Mouse (Mus musculus) left cerebral cortex, postnatal 25 days (tissue): ENCODE measurements around the gene Ceacam1. TPM values are rescaled to one million over a fixed set of nuclear protein-coding genes. Genes with fewer than 3 reads are reported as not detected.
A peak's percentile ranks its signal among the peaks of the same experiment; 100 is the strongest.
"Not testable (repeated sequence)": the region's sequence is repeated elsewhere in the genome, so short reads cannot be mapped to it uniquely, and the experiment has no call there.

Experiments used
- DNase-seq, 2 experiments: peaks; one replicate each; pipeline ENCODE4 v3.0.0; 2022; ENCODE audit warnings: low spot score in 2 of 2, mixed read lengths in 1 of 2
- intact Hi-C: fragments of 180-260 bp; cut with DNase I; formaldehyde crosslinking; loops from one replicate; pipeline ENCODE4 v1.15.1; 2025
- total RNA-seq, 2 experiments: library from RNA; stranded (reverse); gene quantifications; 2 replicates each; pipeline ENCODE4 v1.2.3; 2021

The Ceacam1 gene
- total RNA-seq = 1 to 10 TPM; 2.2 to 2.7 TPM

DNA sequence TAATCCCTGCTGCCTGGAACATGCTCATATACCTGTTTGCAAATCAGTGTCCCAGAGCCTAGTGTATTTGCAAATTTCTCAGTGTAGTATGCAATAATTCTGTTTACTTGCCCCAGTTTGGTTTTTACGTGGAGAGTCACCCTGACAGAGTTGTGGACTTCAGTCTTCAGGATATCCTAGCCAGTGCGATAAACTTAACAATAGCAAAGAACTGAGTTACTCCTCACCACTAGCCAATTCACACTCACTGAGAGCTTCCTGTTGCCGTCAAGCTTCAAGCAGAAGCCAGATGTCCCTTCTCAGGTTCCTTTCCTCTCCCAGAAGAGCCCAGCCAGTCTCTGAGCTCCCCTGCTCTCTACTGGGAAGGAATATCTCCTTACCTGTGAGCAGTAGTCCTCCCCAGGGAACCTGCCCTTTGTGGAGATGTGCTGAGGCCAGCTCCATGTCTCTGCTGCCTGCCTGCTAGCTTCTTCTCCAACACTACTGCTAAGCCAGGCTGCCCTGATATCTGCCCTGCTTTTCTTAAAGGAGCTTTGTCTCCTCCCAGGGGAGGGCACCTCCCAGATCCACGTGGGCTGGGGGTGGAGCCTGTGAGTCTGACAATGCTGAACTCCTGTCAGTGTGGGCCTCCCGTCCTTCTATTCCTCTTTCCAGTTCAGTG is at the start of gene Ceacam1:
Gene Ceacam1 (minus strand): TSS at position 513 of the 661 bp plus-strand sequence.
- peak in 1 of 2 experiments; percentile 25 for DNase-seq
- intact Hi-C loops = not testable (repeated sequence)

DNA sequence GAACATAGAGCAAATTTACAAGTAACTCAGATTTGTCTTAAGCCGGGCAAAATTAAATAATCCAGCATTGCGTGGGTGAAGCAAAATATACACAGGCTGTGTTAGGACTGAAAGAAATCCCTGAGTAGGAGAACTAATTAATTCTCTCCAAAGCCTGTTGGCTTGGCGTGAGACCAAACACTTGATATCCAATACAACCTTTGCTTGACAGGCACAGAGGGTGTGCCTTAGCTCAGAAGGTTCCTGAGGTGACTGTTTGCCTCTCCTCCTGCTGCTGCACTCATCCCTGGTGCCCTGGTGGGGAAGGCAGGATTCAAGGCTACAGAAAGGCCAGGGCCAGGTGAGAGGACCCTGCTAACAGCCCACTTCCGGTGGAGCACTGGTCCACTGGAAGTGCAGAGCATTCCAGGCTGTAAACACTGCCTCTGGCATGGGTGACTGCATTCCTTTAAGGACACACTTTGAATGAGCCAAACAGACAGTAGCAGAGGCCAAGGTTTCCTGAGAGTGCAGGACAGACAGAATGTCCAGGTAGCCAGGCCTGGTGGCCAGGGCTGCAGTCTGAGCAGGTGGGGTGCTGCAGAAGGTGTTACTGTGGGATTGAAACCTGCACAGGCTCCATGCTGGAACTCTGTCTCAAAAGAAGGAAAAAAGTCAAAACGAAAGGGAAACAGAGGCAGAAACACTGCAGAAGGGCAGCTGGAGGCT is 38.8 kb upstream of the Ceacam1 start:
- intact Hi-C loops, DNase-seq: not testable (repeated sequence)

DNA sequence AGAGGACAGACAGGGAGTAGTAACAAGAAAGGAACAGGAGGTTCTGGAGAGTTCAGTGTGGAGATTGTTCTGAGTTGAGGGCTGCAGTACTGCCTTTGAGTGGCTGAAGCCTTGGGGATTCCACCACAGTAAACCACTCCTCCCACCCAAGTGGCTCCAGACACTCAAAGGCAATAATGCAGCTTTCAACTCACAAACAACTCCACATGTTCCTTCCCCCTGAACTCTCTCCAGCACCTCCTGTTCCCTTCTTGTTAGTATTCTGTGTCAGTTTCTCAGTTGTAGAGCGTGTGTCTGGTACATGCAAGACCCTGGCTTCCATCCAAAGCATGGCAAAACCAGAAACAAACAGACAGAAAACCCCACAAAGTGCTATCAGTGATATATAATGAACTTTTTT is 38.3 kb upstream of the Ceacam1 start:
- DNase-seq, intact Hi-C loops: not testable (repeated sequence)

DNA sequence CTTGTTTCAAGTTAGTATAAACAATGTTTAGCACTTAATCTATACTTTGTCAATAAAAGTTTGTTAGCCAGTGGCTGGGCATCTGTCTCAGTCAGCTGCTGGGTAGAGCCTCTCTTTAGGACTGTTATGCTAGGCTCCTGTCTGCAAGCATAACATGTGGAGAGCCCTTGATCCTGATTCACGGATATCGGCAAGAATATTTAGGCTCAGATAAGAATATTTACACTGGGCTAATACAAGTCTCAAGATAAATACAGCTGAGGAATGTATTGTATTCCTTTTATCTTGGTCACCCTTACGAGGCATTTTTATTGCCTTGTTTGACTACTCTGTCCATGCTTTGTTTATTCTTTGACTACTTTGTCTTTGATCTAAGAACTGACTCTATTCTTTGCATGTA is 32.5 kb upstream of the Ceacam1 start:
- intact Hi-C loops = no loop called here
- no peak for DNase-seq

DNA sequence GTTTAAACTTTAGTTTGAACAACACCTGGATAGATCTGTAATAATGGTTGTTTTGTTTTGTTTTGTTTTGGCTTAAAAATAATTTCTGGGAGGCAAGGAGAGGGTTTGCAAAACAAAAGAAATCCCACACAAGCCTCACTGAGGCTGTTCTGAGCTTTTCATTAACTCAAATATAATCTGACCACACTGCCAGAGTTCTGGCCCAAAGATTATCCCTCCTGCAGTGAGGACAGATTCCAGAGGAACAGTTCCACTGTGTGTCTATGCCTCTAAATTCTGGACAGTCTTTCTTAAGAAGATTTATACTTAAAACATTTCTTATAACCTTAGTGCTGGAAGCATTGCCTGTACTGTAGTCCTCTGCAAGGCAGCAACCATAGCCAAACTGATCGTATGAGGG is 17.2 kb upstream of the Ceacam1 start:
- DNase-seq = no peak
- intact Hi-C loops = no loop called here

DNA sequence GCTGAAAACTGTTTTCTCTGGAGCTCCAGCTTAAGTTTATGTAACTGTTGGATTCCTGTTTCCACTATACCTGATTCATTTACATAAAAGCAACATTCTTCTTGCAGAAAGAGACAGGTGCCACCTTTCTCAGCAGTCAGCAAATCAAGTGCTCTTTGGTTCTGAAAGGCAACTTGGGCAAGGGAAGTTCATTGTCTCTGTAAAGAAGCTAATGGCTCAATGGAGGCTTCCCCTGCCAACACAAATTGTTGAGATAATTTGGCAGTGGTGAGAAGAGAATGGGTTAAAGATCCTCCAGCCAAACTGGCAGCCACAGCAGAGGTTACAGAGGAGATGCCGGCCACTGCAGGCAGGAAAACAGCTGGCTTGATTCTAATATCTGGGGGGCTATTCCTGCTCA is 13.3 kb upstream of the Ceacam1 start:
- intact Hi-C loops, DNase-seq: not testable (repeated sequence)

DNA sequence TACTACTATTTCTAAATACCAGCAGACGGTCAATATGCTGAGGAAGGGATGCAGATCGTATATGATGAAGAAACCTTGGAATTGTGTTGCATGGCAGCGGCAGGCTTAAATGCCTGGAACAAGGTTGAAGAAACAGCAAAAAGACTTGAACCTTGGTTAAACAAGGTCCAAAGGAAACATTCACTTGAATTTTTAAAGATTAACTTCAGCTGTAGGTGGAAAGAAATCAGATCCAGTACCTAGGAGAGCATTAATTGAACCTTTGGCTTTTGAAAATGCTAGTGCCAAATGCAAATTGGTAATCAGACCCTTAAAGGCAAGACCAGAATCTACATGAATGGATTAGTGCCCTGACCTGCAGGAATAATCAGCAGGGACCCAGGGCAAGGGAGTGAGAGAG is 12.0 kb upstream of the Ceacam1 start:
- DNase-seq = not testable (repeated sequence)
- intact Hi-C loops = loop anchor here (5.0 kb wide), 1 partner anchor 108 kb away; no protein-coding TSS in a partner anchor

DNA sequence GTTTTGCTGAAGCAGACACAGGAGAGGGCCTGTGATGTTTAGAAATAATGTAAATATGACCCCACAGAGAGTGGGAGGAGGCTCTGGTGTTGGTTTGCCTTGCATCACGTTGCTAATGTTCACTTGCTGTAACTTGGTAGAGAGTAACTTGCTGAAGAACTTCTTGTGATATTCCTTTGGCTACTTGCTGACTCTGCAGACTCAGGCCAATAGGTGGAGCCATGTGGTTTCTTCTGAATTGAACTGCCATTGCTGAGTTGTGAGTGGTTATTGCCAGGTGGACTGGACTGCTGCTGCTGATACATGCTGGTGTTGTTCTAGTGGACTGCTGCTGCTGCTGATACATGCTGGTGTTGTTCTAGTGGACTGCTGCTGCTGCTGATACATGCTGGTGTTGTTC is 8.8 kb upstream of the Ceacam1 start:
- peak in 1 of 2 experiments; percentile 27 for DNase-seq
- intact Hi-C loops = loop anchor here (5.0 kb wide), 1 partner anchor 111 kb away; no protein-coding TSS in a partner anchor

DNA sequence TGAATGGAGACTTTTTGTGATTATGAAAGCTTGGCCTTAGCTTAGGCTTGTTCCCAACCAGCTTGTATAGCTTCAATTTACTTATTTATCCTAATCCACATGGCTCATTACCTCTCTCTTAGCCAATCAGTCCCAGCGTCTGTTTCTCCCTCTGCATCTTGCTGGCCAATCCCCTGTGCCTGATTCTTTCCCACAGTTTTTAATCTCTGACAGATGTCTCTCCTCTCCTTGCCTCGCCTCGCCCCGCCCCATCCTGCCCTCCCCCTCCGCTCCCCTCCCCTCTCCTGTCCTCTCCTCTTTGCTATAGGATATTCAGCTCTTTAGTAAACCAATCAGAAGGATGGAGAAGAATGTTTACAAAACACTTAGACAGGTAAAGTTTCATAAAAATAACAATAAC is 7.7 kb upstream of the Ceacam1 start:
- intact Hi-C loops = loop anchor here (5.0 kb wide), 1 partner anchor 112 kb away; no protein-coding TSS in a partner anchor
- DNase-seq = no peak

DNA sequence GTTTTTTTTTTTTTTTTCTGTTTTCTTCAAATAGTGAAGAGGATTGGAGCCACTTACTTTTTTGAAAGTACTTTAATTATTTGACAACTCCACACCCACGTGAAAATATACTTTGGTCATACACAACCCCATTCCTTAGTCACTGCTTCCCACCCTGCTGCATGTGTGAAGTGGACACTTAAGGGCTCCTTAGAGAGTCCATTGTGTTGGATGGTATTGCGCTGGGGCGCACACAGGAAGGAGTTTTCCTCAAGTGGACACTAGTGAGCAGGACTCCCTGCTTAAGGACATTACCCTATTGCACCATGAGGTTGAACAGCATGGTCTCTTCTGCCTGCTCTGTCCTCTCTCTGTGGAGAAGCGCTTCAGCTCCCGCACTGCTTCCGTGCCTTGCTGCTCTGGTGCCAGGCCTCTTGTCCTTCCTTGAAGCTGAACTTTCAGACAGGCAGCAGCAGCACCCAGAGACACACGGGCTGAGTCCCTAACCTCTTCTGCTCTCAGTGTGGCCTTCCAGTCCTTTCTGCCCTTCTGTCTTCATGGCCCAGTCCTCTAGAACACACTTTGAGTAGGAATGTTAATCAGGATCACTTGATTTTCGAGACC is 5.8 kb upstream of the Ceacam1 start:
- no peak for DNase-seq
- intact Hi-C loops = no loop called here

DNA sequence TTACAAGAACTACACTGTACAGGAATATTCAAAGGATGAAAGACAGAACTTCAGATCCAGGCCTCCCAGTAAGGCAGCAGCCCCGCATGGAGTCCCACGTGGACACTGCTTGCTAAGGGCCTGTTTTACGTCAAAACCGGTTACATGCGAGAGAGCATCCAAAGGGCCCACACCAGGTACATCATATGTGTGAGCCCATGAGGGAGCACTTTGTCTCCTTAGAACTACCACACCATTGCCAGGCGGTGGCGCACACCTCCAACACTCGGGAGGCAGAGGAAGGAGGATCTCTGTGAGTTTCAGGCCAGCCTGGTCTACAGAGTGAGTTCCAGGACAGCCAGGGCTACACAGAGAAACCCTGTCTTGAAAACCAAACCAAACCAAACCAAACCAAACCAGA is 3.4 kb upstream of the Ceacam1 start:
- intact Hi-C loops, DNase-seq: not testable (repeated sequence)

DNA sequence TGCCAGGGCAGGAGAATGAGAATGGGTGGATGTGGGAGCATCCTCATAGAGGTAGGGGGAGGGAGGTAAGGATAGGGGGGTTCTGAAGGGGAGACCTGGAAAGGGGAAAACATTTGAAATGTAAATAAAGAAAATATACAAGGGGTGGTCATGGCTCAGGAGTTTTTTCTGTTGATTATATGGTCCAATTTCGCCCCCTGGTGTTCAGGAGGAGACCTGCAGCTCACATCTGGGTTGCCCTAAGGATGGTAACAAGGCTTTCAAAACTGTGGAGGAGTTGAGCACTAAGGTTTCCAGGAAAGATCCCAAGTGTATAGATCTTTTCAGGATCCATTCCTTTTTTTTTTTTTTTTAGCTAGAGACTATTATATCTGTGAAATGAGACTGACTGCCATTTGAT is 2.0 kb upstream of the Ceacam1 start:
- intact Hi-C loops = loop anchor here (1.0 to 2.0 kb wide), 2 partner anchors 55 to 61 kb away; no protein-coding TSS in a partner anchor
- peak in 1 of 2 experiments; percentile 21 for DNase-seq

DNA sequence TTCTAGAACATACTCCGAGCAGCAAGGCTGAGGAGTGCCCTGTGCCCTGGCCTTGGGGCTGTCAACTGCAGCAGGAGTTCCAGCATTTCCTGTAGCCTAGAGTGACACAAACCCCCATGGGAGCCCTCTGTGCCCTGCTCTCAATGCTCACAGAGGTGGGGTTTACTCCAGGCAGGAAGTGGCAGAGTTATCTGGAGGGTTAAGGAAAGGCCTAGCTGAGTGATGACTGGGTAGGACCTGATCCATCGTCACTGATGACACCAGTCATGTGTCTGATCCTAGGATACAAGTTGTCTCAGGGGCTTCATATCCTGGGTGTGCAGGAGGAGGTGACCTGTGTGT is 320 bp upstream of the Ceacam1 start:
- intact Hi-C loops = loop anchor here (2.0 kb wide), 1 partner anchor 63 kb away; no protein-coding TSS in a partner anchor

DNA sequence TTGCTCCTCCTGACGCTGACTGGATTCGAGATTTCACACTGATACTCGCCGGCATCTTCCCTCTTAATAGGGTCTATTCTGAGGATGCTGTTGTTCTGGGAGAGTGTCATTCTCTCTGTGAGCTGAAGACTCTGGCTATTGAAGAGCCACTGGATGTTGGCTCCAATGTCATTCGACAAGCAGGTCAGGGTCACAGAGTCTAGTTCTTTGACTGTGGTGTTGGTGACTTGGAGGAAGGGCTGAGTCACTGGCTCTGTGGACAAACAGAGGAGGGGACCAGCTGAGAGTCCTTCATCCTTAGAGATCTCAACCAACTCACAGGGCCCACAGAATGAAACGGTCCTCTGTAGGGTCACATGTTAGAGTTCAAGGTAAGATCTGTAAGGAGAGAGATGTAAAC is 5.6 kb downstream of the Ceacam1 start:
- DNase-seq, intact Hi-C loops: not testable (repeated sequence)

More for the DNA sequence above, 320 bp upstream of the Ceacam1 start:
- DNase-seq = not testable (repeated sequence)

DNA sequence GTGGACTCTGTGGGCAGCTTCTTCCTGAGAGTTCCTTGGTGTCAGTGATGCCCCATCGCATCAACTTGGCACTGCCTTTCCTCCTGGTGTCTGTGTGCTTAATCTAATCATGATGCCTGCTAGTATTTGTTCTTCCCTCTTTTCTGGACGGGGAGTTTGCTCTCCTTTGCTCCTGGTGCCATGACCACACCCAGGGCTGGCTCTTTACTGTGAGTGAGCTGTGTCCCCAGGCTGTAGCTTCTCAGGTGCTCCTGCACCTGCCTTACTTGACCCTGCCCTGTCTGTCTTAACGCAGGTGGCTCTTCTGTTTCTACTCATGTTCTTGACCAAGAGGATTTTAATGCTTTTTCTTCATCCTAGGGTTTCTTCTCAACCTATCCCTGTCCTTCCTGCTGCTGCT is 11.8 kb downstream of the Ceacam1 start:
- DNase-seq, intact Hi-C loops: not testable (repeated sequence)

DNA sequence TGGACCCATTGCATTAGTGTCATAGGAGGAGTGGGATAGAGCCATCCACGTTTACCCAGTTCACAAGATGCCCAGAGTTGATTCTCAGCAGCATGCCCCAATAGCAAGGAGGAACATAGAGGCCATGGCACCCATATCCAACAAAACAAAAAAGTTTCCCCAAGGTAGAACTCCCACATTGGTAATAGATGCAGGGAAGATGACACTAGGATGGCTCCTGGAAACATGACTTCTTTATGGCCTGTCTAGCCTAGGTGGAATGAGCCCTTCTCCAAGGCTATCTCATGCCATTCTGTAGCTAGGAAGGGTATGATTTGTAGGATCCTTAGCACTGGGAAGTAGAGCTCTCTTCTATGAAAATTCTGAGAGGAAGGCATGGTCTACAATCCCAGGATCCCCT is 12.4 kb downstream of the Ceacam1 start:
- intact Hi-C loops = no loop called here
- no peak for DNase-seq

DNA sequence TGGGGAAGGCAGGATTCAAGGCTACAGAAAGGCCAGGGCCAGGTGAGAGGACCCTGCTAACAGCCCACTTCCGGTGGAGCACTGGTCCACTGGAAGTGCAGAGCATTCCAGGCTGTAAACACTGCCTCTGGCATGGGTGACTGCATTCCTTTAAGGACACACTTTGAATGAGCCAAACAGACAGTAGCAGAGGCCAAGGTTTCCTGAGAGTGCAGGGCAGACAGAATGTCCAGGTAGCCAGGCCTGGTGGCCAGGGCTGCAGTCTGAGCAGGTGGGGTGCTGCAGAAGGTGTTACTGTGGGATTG is 15.4 kb downstream of the Ceacam1 start:
- DNase-seq, intact Hi-C loops: not testable (repeated sequence)

DNA sequence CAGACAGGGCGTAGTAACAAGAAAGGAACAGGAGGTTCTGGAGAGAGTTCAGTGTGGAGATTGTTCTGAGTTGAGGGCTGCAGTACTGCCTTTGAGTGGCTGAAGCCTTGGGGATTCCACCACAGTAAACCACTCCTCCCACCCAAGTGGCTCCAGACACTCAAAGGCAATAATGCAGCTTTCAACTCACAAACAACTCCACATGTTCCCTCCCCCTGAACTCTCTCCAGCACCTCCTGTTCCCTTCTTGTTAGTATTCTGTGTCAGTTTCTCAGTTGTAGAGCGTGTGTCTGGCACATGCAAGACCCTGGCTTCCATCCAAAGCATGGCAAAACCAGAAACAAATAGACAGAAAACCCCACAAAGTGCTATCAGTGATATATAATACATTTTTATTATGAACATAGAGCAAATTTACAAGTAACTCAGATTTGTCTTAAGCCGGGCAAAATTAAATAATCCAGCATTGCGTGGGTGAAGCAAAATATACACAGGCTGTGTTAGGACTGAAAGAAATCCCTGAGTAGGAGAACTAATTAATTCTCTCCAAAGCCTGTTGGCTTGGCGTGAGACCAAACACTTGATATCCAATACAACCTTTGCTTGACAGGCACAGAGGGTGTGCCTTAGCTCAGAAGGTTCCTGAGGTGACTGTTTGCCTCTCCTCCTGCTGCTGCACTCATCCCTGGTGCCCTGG is 15.9 kb downstream of the Ceacam1 start:
- intact Hi-C loops = not testable (repeated sequence)

DNA sequence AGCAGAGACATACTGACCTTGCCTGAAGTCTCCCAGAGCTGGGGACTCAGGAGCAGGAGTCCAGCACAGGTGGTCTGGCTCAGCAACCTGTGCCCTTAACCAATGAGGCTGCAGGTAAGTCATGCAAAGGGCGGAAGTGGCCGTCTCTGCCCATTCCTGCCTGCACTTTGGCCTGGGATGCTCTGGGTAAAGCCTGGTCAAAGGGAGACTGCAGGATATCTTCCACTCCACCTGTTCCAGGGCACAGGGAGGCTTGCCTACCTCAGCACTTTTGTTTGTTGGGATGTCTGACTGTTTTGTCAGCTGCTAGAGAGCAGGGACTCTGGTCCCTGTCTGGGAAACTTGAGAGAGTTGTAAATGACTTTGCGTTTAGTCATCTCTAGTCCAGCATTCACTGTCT is 25.3 kb downstream of the Ceacam1 start:
- intact Hi-C loops = no loop called here
- DNase-seq = no peak

More for the DNA sequence above, 15.9 kb downstream of the Ceacam1 start:
- DNase-seq = peak; percentile 21 to 35
